In the genomic region with DNA sequence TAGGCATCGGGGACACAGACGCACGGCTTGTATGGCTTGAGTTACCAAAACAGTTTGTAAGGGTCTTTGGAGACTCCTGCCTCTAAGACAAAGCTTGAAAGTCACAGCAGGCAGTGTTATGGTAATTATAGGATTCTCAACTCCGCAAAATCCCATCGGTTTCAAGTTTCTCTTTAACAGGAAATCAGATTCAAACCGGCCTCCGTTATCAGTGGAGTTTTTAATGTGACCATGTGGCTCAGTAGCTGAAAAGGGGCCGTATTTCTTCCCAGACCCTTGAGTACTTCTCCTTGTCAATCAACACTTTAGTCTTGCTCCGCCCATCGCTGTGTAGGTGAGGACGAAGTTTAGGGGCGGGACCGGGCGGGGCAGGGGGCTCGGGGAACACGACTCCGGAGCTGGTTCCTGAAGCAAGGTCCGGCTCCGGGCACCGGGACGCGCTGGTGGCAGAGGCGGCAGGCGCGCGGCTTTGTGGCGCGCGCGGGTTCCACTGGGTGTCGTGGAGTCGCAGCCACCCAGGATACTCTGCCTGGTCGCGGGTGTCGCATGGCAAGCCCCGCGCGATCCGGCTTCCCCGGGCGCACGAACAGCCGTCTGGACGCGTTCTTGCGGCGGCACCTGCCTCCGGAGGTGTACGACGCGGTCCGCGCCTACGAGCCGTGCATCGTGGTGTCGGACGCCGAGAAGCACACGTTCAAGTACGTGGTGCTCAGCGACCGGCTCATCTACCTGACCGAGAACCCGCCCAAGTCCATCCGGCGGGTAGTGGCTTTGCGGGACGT, we compare ENCODE assay signal across 8 mouse cellular contexts. TPM values are rescaled to one million over a fixed set of nuclear protein-coding genes. Genes with fewer than 3 reads are reported as not detected.
A peak's percentile ranks its signal among the peaks of the same experiment; 100 is the strongest.
DNase-seq lines count a peak whose midpoint lies in the region; ATAC-seq lines count a peak whose summit lies in the region.

TSS of gene D930020B18Rik (plus strand) at position 317 of the 782 bp plus-strand sequence.

- DNase-seq in lung, adult 18-20 months: peak; percentile 17 to 39
- DNase-seq in lung, postnatal 25 days (ENCODE audit: low spot score): no peak
- peak; percentile 23 for DNase-seq in brain, adult 2 months (ENCODE audit: low read depth, low spot score)
- peak; percentile 20 for DNase-seq in kidney, postnatal 14 days
- peak; percentile 8 for DNase-seq in thymus, postnatal 0 days (ENCODE audit: low spot score)
- no peak for DNase-seq in layer of hippocampus, adult 9-11 months

- peaks cover 15% of the 10 kb centered on the region for H3K4me1 ChIP-seq in forebrain, embryonic 16.5 days (replicated peaks; ENCODE audit: control insufficient read depth, insufficient read depth, low read length)
- H3K4me1 ChIP-seq in megakaryocyte, embryonic 14.5 days: peaks cover 30% of the 10 kb centered on the region

- no peaks in the 10 kb centered on the region for H3K9me3 ChIP-seq in forebrain, embryonic 16.5 days (ENCODE audit: control insufficient read depth, low read length)
- H3K9me3 ChIP-seq in megakaryocyte, embryonic 14.5 days: no peaks in the 10 kb centered on the region

- H3K9ac ChIP-seq in forebrain, embryonic 16.5 days (replicated peaks; ENCODE audit: low read depth, low read length): peak within 1 kb of the TSS; percentile 57

- no peaks in the 10 kb centered on the region for H3K36me3 ChIP-seq in forebrain, embryonic 16.5 days (ENCODE audit: control insufficient read depth, insufficient read depth)
- no peaks in the 10 kb centered on the region for H3K36me3 ChIP-seq in megakaryocyte, embryonic 14.5 days (replicated peaks; ENCODE audit: low read length)

- H3K27me3 ChIP-seq in forebrain, embryonic 16.5 days (replicated peaks; ENCODE audit: control insufficient read depth, insufficient read depth, low read length): peaks cover 28% of the 10 kb centered on the region
- peaks cover 34% of the 10 kb centered on the region for H3K27me3 ChIP-seq in megakaryocyte, embryonic 14.5 days (replicated peaks)

- WGBS in forebrain, embryonic 16.5 days: under 1% methylated on average over 69 of the region's 69 CpGs

- H3K4me2 ChIP-seq in forebrain, embryonic 16.5 days (ENCODE audit: low read length): peak within 1 kb of the TSS; percentile 95

- peak within 1 kb of the TSS; percentile 55 for H3K4me3 ChIP-seq in forebrain, embryonic 16.5 days (replicated peaks; ENCODE audit: low read length)
- peak within 1 kb of the TSS; percentile 93 for H3K4me3 ChIP-seq in megakaryocyte, embryonic 14.5 days (replicated peaks)

- H3K27ac ChIP-seq in forebrain, embryonic 16.5 days (ENCODE audit: low read length): no peak within 1 kb of the TSS

- ATAC-seq in forebrain, embryonic 16.5 days: peak; percentile 26; the same call in 1 of the 2 replicates

RNA-seq across cellular contexts. Expression of gene D930020B18Rik, which starts in this region (rescaled TPM):
- polyA plus RNA-seq in forebrain, embryonic 16.5 days (2015; fragmentation: Nextera tagmentation; extraction: Ambion mirVana): 0.27 and 0.40 TPM in 2 replicates
- polyA plus RNA-seq in megakaryocyte, embryonic 14.5 days (2012; ENCODE audit: insufficient read depth, low replicate concordance): not detected in 2 replicates
- 0.06 and 0.10 TPM in 2 replicates for polyA plus RNA-seq in thymus, postnatal 0 days (2015; fragmentation: Nextera tagmentation; extraction: Ambion mirVana)

Comparison
In these comparisons a context has a peak if more than half of its experiments do, and no peak if none do; other contexts are left out.
1. DNase-seq: peak in lung, adult 18-20 months (2 of 2), brain, adult 2 months (single experiment) and kidney, postnatal 14 days (single experiment); none in lung, postnatal 25 days (single experiment) and layer of hippocampus, adult 9-11 months (single experiment).
2. Peak in ATAC-seq, H3K4me3 ChIP-seq, H3K9ac ChIP-seq and H3K4me2 ChIP-seq in forebrain, embryonic 16.5 days; RNA of the gene not detected or under 1 TPM.
3. Peak in DNase-seq in thymus, postnatal 0 days; RNA of the gene not detected or under 1 TPM.